19 mouse cellular contexts compared by ENCODE assay signal in the genomic region with DNA sequence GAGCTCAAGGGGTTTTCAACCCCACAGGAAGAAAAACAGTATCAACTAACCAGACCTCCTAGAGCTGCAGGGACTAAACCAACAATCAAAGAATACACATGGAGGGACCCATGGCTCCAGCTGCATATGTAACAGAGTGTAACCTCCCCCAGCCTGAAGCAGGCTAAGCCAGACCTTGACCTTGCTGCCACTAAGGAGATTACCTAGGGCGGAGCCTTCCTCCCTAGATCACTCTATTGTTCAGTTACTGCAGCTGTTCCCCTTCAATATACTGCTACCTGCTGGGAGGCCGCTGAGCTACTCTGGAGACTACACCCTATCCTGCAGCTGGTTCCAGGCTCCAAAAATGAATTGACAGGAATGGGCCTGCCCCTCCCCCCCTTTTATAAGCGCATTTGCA. TPM values are rescaled to one million over a fixed set of nuclear protein-coding genes. Genes with fewer than 3 reads are reported as not detected.
"Had no signal": no experiment of that assay in that cellular context is flagged by ENCODE, and none has a peak within 500 bp of the region (broad histone marks: within the 10 kb centered on the region; RNA-seq: fewer than 3 reads in every experiment).

No protein-coding gene starts in this region.

- H3K4me3 ChIP-seq: kidney, embryonic 15.5 days; left cerebral cortex, adult 2 months; liver, embryonic 13.5 days; midbrain, embryonic 12.5 days; myocyte; neural tube, embryonic 13.5 days; stomach, embryonic 15.5 days had no signal

- ATAC-seq: midbrain, embryonic 16.5 days had no signal

- H3K4me2 ChIP-seq: kidney, embryonic 15.5 days; liver, embryonic 13.5 days; midbrain, embryonic 12.5 days; neural tube, embryonic 13.5 days; stomach, embryonic 15.5 days had no signal

- H3K36me3 ChIP-seq: kidney, embryonic 15.5 days; liver, embryonic 13.5 days; midbrain, embryonic 12.5 days; neural tube, embryonic 13.5 days; stomach, embryonic 15.5 days had no signal

- H3K9ac ChIP-seq: kidney, embryonic 15.5 days; liver, embryonic 13.5 days; midbrain, embryonic 12.5 days; neural tube, embryonic 13.5 days; stomach, embryonic 15.5 days had no signal

- H3K9me3 ChIP-seq: kidney, embryonic 15.5 days; liver, embryonic 13.5 days; midbrain, embryonic 12.5 days; neural tube, embryonic 13.5 days; stomach, embryonic 15.5 days had no signal

- H3K27me3 ChIP-seq: kidney, embryonic 15.5 days; liver, embryonic 13.5 days; midbrain, embryonic 12.5 days; neural tube, embryonic 13.5 days; stomach, embryonic 15.5 days had no signal

- H3K27ac ChIP-seq: kidney, embryonic 15.5 days; left cerebral cortex, adult 2 months; liver, embryonic 13.5 days; midbrain, embryonic 12.5 days; neural tube, embryonic 13.5 days; stomach, embryonic 15.5 days had no signal

- H3K4me1 ChIP-seq: kidney, embryonic 15.5 days; liver, embryonic 13.5 days; neural tube, embryonic 13.5 days; stomach, embryonic 15.5 days had no signal

- DNase-seq: kidney, postnatal 10 days; kidney, postnatal 36 days; layer of hippocampus, postnatal 36 days; liver, embryonic 13.5 days; lung, adult 2 months; lung, postnatal 14 days; lung, postnatal 4 days; retina, postnatal 1 day; right cerebral cortex, postnatal 25 days; spleen, adult 18-20 months; thymus, postnatal 25 days had no signal

RNA-seq across cellular contexts. Expression of gene Hpgd, which starts 51.1 kb away (rescaled TPM):
- total RNA-seq: megakaryocyte-erythroid progenitor cell, adult 5-6 weeks had no signal
